Mouse (Mus musculus) lung, postnatal 0 days (tissue): ENCODE results near the gene Svop. TPM values are rescaled to one million over a fixed set of nuclear protein-coding genes. Genes with fewer than 3 reads are reported as not detected.

Experiments
- ATAC-seq: fragments of 200-750 bp; cut with Nextera tagmentation; 2 replicates; pipeline ENCODE4 v1.8.0; 2017; ENCODE audit warnings: moderate library complexity
- DNase-seq: peaks from one replicate; pipeline ENCODE4 v3.0.0-alpha.2; 2016; ENCODE audit warnings: low spot score
- H3K27ac ChIP-seq: fragments of 300-500 bp; sonication (generic); 2 replicates; pipeline ENCODE4 v1.5.1; 2014; ENCODE audit warnings: antibody characterized with exemption, mild to moderate bottlenecking, low read length, mixed read lengths
- H3K27me3 ChIP-seq: fragments of 300-500 bp; sonication (generic); replicated peaks from 2 replicates; pipeline ENCODE4 v1.6.1; 2014; ENCODE audit warnings: low read length, mixed read lengths; ENCODE audit not compliant: insufficient read depth
- H3K36me3 ChIP-seq: fragments of 300-500 bp; sonication (generic); 2 replicates; pipeline ENCODE4 v1.6.1; 2014; ENCODE audit warnings: low read length, mixed read lengths; ENCODE audit not compliant: insufficient read depth
- H3K4me1 ChIP-seq: fragments of 300-500 bp; sonication (generic); 2 replicates; pipeline ENCODE4 v1.6.1; 2014; ENCODE audit warnings: antibody characterized with exemption, low read depth, low read length, mixed read lengths; ENCODE audit not compliant: insufficient read depth
- H3K4me2 ChIP-seq: fragments of 300-500 bp; sonication (generic); replicated peaks from 2 replicates; pipeline ENCODE4 v1.6.1; 2014; ENCODE audit warnings: low read depth, mild to moderate bottlenecking, low read length, moderate library complexity, mixed read lengths
- H3K4me3 ChIP-seq: fragments of 300-500 bp; sonication (generic); 2 replicates; pipeline ENCODE4 v1.5.1; 2014; ENCODE audit warnings: low read depth, low read length
- H3K9ac ChIP-seq: fragments of 300-500 bp; sonication (generic); replicated peaks from 2 replicates; pipeline ENCODE4 v1.6.1; 2014; ENCODE audit warnings: low read depth, mild to moderate bottlenecking
- H3K9me3 ChIP-seq: fragments of 300-500 bp; sonication (generic); 2 replicates; pipeline ENCODE4 v1.6.1; 2016; ENCODE audit warnings: low read length, mixed read lengths
- CTCF ChIP-seq: IDR thresholded peaks from 2 replicates; pipeline ENCODE4 v1.5.1; 2016; ENCODE audit warnings: antibody characterized with exemption, mild to moderate bottlenecking
- EP300 ChIP-seq: IDR thresholded peaks from 2 replicates; pipeline ENCODE4 v1.6.1; 2016; ENCODE audit warnings: antibody characterized with exemption, mild to moderate bottlenecking, control low read depth
- WGBS: fragments of 180-500 bp; shearing (Covaris S2); extraction: QIAGEN DNeasy Blood & Tissue Kit; methylation state at CpG from one replicate; pipeline ENCODE4 v1.1.7; 2014; 5-methylcytosine and 5-hydroxymethylcytosine counted together
- polyA plus RNA-seq: library from polyadenylated mRNA; unstranded; fragments of >200 nt; fragmentation: Nextera tagmentation; extraction: Ambion mirVana; gene quantifications from 2 replicates; pipeline ENCODE4 v1.2.1, GENCODE M21; 2015

Gene Svop
- polyA plus RNA-seq, 1 experiment from 2014 or later: not detected

DNA sequence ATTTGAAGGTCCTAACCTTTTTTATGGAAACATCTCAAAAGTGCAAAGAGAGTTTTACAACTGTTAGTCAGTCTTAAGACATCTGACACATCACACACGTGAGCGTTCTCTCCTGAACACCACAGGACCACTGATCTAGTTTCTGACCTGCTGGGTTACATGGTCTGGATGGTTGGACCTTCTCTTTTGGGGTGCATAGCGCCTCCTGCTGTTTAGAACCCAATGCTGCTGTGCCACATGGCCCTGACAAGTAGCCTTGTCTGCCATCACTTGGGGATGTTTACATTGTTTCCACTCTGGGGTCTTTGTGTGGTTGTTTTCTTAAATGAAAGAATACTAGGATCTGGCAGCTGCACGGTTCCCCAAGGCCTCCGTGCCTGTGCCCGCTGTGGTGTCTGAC lies 22.0 kb upstream of the Svop start:
- Histone ChIP-seq H3K9me3 (no peaks in the 10 kb centered on the region), H3K27me3 (no peaks in the 10 kb centered on the region), H3K27ac (no peak overlapping the region), H3K4me2 (no peak overlapping the region), H3K9ac (no peak overlapping the region), H3K4me1 (no peaks in the 10 kb centered on the region), H3K36me3 (peaks cover 29% of the 10 kb centered on the region), H3K4me3 (no peak overlapping the region)
- ATAC-seq (no peak), DNase-seq (no peak)
- TF ChIP-seq EP300: no peak
- TF ChIP-seq CTCF: peak; percentile 25; the same call in 1 of the 2 replicates
- WGBS: 82% methylated on average over 6 of the region's 6 CpGs

DNA sequence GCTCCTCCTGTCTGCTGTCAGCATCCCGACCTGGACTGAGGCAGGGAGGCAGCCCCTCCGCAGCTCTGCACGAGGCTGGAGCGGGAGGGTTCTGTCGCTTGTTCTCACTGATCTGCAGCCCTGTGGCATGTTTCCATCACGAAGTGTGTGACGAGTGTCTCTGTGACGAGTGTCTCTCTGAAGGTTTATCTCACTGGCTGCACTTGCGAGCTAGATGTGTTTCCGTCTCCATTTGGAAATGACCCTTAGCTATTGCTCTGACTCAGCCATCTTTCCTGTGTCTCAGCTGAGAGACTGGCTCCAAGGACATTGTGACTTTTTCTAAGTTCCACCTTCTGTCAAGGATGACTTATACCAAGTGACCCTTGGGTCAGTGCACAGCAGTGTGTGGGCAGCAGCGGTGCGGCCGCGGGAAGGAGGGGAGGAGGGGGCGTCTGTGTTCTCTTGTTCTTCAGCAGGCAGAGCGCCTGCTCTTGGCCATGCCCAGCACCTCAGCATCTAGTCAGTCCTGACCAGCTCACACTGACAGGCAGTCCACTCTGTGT lies 15.1 kb upstream of the Svop start:
- Histone ChIP-seq H3K9ac (no peak overlapping the region), H3K27ac (no peak overlapping the region), H3K4me2 (no peak overlapping the region), H3K36me3 (peaks cover 47% of the 10 kb centered on the region), H3K9me3 (no peaks in the 10 kb centered on the region), H3K27me3 (no peaks in the 10 kb centered on the region), H3K4me3 (no peak overlapping the region), H3K4me1 (no peaks in the 10 kb centered on the region)
- TF ChIP-seq EP300 (no peak), CTCF (no peak)
- WGBS: 71% methylated on average over 16 of the region's 16 CpGs
- no peak for DNase-seq
- ATAC-seq: no peak

DNA sequence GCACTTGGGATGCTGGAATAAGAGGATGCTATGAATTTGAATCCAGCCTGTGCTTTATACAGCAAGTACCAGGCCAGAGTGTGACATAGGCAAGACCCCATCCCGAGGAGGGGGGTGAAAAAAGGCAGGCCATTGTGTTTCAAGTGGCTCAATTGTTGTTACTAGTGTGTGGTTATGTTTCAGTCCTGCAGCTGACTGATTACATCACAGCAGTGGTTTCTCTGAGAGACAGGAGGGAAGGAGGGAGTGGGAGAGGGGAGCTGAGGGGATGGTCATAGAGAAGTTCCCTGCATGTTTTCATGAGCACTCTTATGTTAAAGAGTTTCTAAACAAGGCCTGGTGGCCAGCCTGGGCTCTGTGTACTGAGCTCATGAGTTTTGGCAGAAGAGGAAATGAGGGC lies 11.4 kb upstream of the Svop start:
- DNase-seq: no peak
- Histone ChIP-seq H3K4me2 (no peak overlapping the region), H3K4me1 (peaks cover 6% of the 10 kb centered on the region), H3K36me3 (peaks cover 20% of the 10 kb centered on the region; the same call in 1 of the 2 replicates), H3K9me3 (no peaks in the 10 kb centered on the region), H3K27ac (no peak overlapping the region), H3K9ac (no peak overlapping the region), H3K27me3 (no peaks in the 10 kb centered on the region), H3K4me3 (no peak overlapping the region)
- ATAC-seq: no peak
- 74% methylated on average over 1 of the region's 1 CpGs for WGBS
- TF ChIP-seq EP300 (no peak), CTCF (no peak)

DNA sequence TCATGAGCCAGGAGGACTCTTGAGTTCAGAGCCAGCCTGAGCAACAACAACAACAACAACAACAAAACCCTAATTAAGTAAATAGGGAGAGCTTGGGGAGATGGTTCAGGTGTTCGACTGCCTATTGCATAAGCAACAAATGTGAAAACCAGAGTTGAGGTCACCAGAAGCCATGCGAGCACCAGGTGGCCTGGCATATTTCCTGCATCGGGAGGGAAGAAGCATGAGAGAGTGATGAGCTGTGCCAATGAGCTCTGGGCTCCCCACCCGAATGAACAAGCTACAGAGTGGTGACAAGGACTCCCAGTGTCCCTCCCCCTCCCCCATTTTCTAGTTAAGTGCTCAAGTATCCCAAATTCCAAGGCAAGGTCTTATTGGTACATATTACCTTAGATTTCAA lies 10.5 kb upstream of the Svop start:
- ATAC-seq (no peak), DNase-seq (no peak)
- Histone ChIP-seq H3K4me2 (no peak overlapping the region), H3K27ac (no peak overlapping the region), H3K36me3 (peaks cover 16% of the 10 kb centered on the region; the same call in 1 of the 2 replicates), H3K27me3 (no peaks in the 10 kb centered on the region), H3K9me3 (no peaks in the 10 kb centered on the region), H3K4me1 (peaks cover 6% of the 10 kb centered on the region), H3K9ac (no peak overlapping the region), H3K4me3 (no peak overlapping the region)
- 84% methylated on average over 4 of the region's 4 CpGs for WGBS
- no peak for TF ChIP-seq EP300

DNA sequence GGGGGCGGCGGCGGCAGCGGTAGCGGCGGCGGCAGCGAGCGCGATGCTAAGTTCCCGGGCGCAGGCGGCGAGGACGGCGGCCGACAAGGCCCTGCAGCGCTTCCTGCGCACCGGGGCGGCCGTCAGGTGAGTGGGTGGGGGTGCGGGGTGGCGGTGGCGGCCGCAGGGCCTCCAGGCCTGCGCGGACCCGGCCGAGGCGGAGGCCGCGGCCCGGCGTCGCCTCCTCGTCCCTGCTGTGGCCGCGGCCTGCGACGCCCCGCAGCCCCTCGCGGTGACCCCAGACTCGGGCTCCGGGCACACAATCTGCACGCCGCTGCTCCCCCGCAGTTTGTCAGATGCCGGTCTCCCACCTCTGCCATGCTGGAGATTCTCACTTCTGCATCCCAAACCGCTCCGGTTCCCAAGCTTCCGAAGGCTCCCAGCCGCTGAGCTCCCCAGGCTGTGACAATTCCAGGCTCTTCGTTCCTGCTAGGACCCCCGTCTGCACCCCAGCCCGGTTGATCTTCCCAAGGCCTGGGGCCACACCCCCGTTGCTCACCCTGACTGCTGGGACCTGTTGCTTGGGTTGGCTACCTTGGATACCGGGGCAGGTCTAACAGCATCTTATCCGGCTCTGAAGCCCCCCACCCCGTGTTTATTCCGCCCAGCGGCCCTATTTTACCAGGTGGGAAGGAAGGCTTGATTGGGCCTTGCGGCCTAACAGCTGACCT lies 9.2 kb upstream of the Svop start:
- ATAC-seq (peak; percentile 79), DNase-seq (no peak)
- peaks cover 6% of the 10 kb centered on the region for H3K4me1 ChIP-seq
- no peaks in the 10 kb centered on the region for H3K27me3 ChIP-seq
- H3K36me3 ChIP-seq: peaks cover 3% of the 10 kb centered on the region; the same call in 1 of the 2 replicates
- TF ChIP-seq CTCF (no peak), EP300 (no peak)
- H3K4me2 ChIP-seq: peak overlapping the region; percentile 76
- H3K9me3 ChIP-seq: no peaks in the 10 kb centered on the region
- H3K4me3 ChIP-seq: peak overlapping the region; percentile 95
- 3% methylated on average over 46 of the region's 64 CpGs for WGBS
- H3K9ac ChIP-seq: peak overlapping the region; percentile 82
- H3K27ac ChIP-seq: peak overlapping the region; percentile 54; the same call in 1 of the 2 replicates

DNA sequence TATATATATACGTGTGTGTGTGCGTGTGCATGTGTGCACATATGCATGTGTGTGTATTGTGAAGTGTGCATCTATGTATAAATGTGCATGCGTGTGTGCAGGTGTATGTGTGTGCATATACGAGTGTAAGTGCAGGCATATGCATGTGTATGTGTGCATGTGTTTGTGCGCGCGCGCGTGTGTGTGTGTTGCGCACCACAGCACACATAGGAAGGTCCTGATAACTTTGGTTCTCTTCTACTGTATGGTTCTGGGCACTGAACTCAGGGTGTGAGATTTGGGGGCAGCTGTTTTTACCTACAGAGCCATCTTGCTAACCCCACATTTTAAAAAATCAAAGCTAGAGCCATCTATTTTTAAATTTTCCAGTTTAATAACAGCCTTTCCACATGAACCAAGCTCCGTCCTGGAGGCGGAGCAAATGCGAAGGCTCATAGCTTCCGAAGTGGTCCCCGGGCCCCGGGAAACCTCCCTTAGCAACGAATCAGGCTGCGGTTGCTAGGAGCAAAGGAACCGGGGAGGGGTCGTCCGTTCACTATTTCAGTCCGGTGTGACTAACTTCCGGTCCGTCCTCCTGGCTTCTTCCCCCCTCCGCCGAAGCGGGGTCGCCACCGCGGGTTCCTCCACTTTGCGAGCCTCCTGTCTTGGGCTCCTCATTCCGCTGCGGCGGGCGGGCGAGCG lies 8.5 kb upstream of the Svop start:
- Histone ChIP-seq H3K36me3 (no peaks in the 10 kb centered on the region), H3K9ac (peak overlapping the region; percentile 82), H3K9me3 (no peaks in the 10 kb centered on the region), H3K4me3 (peak overlapping the region; percentile 95), H3K4me1 (peaks cover 6% of the 10 kb centered on the region), H3K27me3 (no peaks in the 10 kb centered on the region), H3K4me2 (peak overlapping the region; percentile 76), H3K27ac (peak overlapping the region; percentile 54; the same call in 1 of the 2 replicates)
- peak; percentile 89 for DNase-seq
- TF ChIP-seq EP300 (no peak), CTCF (no peak; the same call in 1 of the 2 replicates)
- ATAC-seq: peak; percentile 95
- 10% methylated on average over 36 of the region's 37 CpGs for WGBS
